Mouse (Mus musculus) cerebellum, adult 2 months (tissue): ENCODE data around the gene Rnf44.

Experiments
- CTCF ChIP-seq: fragments of 200-500 bp; IDR thresholded peaks from 2 replicates; pipeline ENCODE4 v1.5.1; 2011; ENCODE audit warnings: low read depth, mild to moderate bottlenecking, control low read depth, low read length, moderate library complexity, borderline replicate concordance; ENCODE audit not compliant: insufficient read depth
- POLR2A ChIP-seq: fragments of 200-500 bp; IDR thresholded peaks from 2 replicates; pipeline ENCODE4 v1.6.1; 2011; ENCODE audit warnings: low read length, control low read depth, borderline replicate concordance; ENCODE audit not compliant: insufficient read depth

GRCm38 (mm10) chr13:54714996-54715395 is 21.3 kb upstream of the Rnf44 start:
- TF ChIP-seq CTCF (no peak), POLR2A (no peak)
